Mouse (Mus musculus) liver, embryonic 14.5 days (tissue): ENCODE data around the gene Cnnm1. TPM values are rescaled to one million over a fixed set of nuclear protein-coding genes. Genes with fewer than 3 reads are reported as not detected.
A peak's percentile ranks its signal among the peaks of the same experiment; 100 is the strongest.

Experiments
- ATAC-seq: fragments of 200-750 bp; cut with Nextera tagmentation; 2 replicates; pipeline ENCODE4 v1.8.0; 2017; ENCODE audit warnings: moderate number of reproducible peaks, mild to moderate bottlenecking, moderate library complexity; ENCODE audit not compliant: insufficient read depth
- DNase-seq, 3 experiments: peaks; one replicate each; pipeline ENCODE4 v3.0.0-alpha.2; 2012 to 2013; ENCODE audit warnings: low read depth in 3 of 3, low spot score in 3 of 3
- H3K27ac ChIP-seq: fragments of 300-500 bp; sonication (generic); 2 replicates; pipeline ENCODE4 v1.5.1; 2014; ENCODE audit warnings: moderate library complexity, mild to moderate bottlenecking, control low read depth, inconsistent platforms
- H3K27me3 ChIP-seq: fragments of 300-500 bp; sonication (generic); 2 replicates; pipeline ENCODE4 v1.6.1; 2014; ENCODE audit warnings: mild to moderate bottlenecking, low read length, moderate library complexity; ENCODE audit not compliant: control insufficient read depth, insufficient read depth
- H3K36me3 ChIP-seq: fragments of 300-500 bp; sonication (generic); replicated peaks from 2 replicates; pipeline ENCODE4 v1.6.1; 2014; ENCODE audit warnings: low read depth; ENCODE audit not compliant: control insufficient read depth, insufficient read depth
- H3K4me1 ChIP-seq, 2 experiments: fragments of 200-500 bp in 1 of 2; fragments of 300-500 bp in 1 of 2; sonication (generic) in 1 of 2; replicated peaks; 2 replicates each; pipeline ENCODE4 v1.6.1; 2012 to 2014; ENCODE audit warnings: antibody characterized with exemption in 1 of 2, inconsistent platforms in 1 of 2, low read length in 1 of 2; ENCODE audit not compliant: control insufficient read depth in 2 of 2, insufficient read depth in 2 of 2
- H3K4me2 ChIP-seq: fragments of 300-500 bp; sonication (generic); 2 replicates; pipeline ENCODE4 v1.6.1; 2014; ENCODE audit warnings: low read depth, mild to moderate bottlenecking, control low read depth, moderate library complexity
- H3K4me3 ChIP-seq, 2 experiments: fragments of 200-500 bp in 1 of 2; fragments of 300-500 bp in 1 of 2; sonication (generic) in 1 of 2; 2 replicates each; pipeline ENCODE4 v1.5.1; 2012 to 2014; ENCODE audit warnings: low read depth in 2 of 2, low read length in 2 of 2, mild to moderate bottlenecking in 2 of 2, control low read depth in 1 of 2, inconsistent platforms in 1 of 2, moderate library complexity in 1 of 2; ENCODE audit not compliant: insufficient read depth in 1 of 2
- H3K9ac ChIP-seq: fragments of 300-500 bp; sonication (generic); replicated peaks from 2 replicates; pipeline ENCODE4 v1.6.1; 2014; ENCODE audit warnings: mild to moderate bottlenecking, control low read depth, moderate library complexity
- H3K9me3 ChIP-seq: fragments of 300-500 bp; sonication (generic); 2 replicates; pipeline ENCODE4 v1.6.1; 2016; ENCODE audit warnings: low read length, mixed read lengths; ENCODE audit not compliant: control insufficient read depth
- CTCF ChIP-seq: IDR thresholded peaks from 2 replicates; pipeline ENCODE4 v1.5.1; 2016; ENCODE audit warnings: antibody characterized with exemption, low read depth, control low read depth
- EP300 ChIP-seq: IDR thresholded peaks from 2 replicates; pipeline ENCODE4 v1.6.1; 2016; ENCODE audit warnings: antibody characterized with exemption, low read depth
- WGBS: fragments of 180-500 bp; shearing (Covaris S2); extraction: QIAGEN DNeasy Blood & Tissue Kit; methylation state at CpG from one replicate; pipeline ENCODE4 v1.1.7; 2014; ENCODE audit not compliant: insufficient replicate concordance; 5-methylcytosine and 5-hydroxymethylcytosine counted together
- polyA plus RNA-seq, 2 experiments: library from polyadenylated mRNA; depleted of rRNA in 1 of 2; stranded (reverse) in 1 of 2; unstranded in 1 of 2; fragments of >200 nt; fragmentation: Nextera tagmentation in 1 of 2; extraction: Ambion mirVana in 1 of 2; gene quantifications; 2 replicates each; pipeline versions ENCODE4 v1.2.1 to v1.2.3; 2012 to 2014

The Cnnm1 gene
- polyA plus RNA-seq, 2 experiments, result 0.08 to 0.17 TPM

DNA sequence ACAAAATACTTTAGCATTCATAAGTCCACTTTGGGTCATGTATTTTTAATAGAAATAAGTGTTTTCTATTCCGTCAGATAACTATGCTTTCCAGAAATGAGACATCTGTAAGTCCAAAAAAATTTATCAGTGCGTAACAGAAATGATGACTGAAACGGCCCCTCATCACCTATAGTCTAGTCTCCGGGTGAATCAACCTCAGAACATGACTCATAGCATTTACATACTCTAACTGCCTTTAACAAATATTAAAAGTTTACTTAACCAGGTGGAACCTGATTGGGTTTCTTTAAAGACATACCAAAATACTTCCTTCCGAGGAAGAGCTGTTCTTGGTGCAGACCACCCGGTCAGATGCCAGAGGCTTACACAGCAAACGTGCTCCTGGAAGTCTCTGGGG, 78.0 kb downstream of the Cnnm1 start:
- H3K4me1 ChIP-seq, result peaks cover 3 to 24% of the 10 kb centered on the region in 2 experiments; a peak in 3 of 4 replicates
- no peak for ATAC-seq
- no peak for TF ChIP-seq CTCF
- TF ChIP-seq EP300, result no peak
- no peak for DNase-seq
- H3K4me2 ChIP-seq, result no peak overlapping the region
- H3K9me3 ChIP-seq, result no peaks in the 10 kb centered on the region
- H3K27me3 ChIP-seq, result no peaks in the 10 kb centered on the region
- H3K27ac ChIP-seq, result no peak overlapping the region
- no peak overlapping the region for H3K4me3 ChIP-seq
- peaks cover 2% of the 10 kb centered on the region; the same call in 1 of the 2 replicates for H3K36me3 ChIP-seq
- no peak overlapping the region for H3K9ac ChIP-seq
- WGBS, result 69% methylated on average over 7 of the region's 7 CpGs

DNA sequence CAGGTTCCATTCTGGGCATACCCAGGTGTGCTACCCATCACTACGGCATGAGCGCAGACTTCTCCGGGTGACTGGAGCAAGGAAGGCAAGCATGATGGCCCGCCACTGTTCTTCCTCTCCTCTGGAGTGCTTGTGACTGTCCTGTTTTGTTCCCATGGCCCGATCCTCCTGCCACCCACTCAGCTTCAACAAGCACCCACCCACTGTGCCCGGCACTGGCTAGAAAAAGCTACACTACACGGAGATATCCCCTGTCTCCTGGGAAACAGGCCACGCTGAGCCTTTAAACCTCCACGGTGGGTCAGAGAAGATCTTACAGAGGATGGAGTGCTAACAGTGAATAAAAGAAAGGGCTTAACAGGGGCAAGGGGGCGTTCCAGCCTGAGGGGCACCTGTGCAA, 79.0 kb downstream of the Cnnm1 start:
- WGBS, result 82% methylated on average over 10 of the region's 10 CpGs

DNA sequence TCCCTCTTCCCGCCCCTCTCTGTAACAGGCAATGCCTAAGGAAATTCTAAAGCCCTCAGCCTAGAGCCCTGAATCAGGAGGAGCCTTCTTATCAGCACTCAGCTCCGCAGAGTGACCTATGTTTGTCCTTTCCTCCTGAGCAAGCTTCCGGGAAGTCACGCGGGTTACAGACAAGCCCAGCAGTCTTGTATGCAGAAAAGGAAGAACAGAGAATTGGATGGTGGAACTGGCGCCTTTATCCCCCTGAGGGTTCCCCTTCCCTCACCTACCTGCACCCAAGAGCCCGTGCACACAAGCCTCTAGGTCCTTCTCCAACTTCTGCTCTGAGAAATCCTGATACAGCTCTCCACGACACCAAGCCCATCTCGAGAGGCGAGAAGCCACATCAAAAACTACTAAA, 80.2 kb downstream of the Cnnm1 start:
- no peaks in the 10 kb centered on the region for H3K9me3 ChIP-seq
- H3K4me1 ChIP-seq, result peaks cover 3 to 36% of the 10 kb centered on the region in 2 experiments; a peak in 3 of 4 replicates
- DNase-seq (no peak), ATAC-seq (no peak)
- no peak for TF ChIP-seq EP300
- TF ChIP-seq CTCF, result no peak
- no peaks in the 10 kb centered on the region for H3K27me3 ChIP-seq
- H3K27ac ChIP-seq, result no peak overlapping the region
- 21% methylated on average over 9 of the region's 10 CpGs for WGBS
- H3K36me3 ChIP-seq, result no peaks in the 10 kb centered on the region
- no peak overlapping the region for H3K4me3 ChIP-seq
- H3K9ac ChIP-seq, result no peak overlapping the region; the same call in 1 of the 2 replicates
- H3K4me2 ChIP-seq, result peak overlapping the region; percentile 23

More for the DNA sequence above, 79.0 kb downstream of the Cnnm1 start:
- Histone ChIP-seq H3K4me2 (no peak overlapping the region), H3K36me3 (peaks cover 2% of the 10 kb centered on the region; the same call in 1 of the 2 replicates), H3K27ac (no peak overlapping the region), H3K4me1 (peaks cover 3 to 30% of the 10 kb centered on the region in 2 experiments; a peak in 3 of 4 replicates), H3K9ac (no peak overlapping the region), H3K9me3 (no peaks in the 10 kb centered on the region), H3K27me3 (no peaks in the 10 kb centered on the region), H3K4me3 (no peak overlapping the region)
- TF ChIP-seq EP300 (no peak), CTCF (no peak)
- DNase-seq (no peak), ATAC-seq (no peak)

DNA sequence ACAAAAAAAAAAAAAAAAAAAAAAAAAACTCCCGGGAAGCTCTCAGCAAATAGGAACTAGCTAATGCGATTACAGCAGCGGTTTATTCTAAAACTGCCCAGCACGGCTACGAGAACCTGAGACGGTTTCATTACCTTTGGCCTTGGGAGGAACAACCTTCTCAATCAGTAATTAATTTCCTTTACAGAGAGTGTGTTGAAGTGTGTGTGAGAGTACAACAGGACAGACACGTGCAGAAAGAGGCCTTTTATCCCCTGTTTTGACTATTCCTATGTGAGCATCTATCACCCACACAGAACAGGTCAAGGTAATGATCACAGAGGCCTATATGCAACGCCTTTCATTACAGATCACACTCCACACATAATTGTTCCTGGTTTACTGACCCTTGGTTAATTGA, 81.1 kb downstream of the Cnnm1 start:
- no peak overlapping the region for H3K4me2 ChIP-seq
- H3K9ac ChIP-seq, result no peak overlapping the region
- H3K27me3 ChIP-seq, result no peaks in the 10 kb centered on the region
- H3K4me3 ChIP-seq, result no peak overlapping the region
- ATAC-seq (no peak), DNase-seq (no peak)
- no peaks in the 10 kb centered on the region for H3K9me3 ChIP-seq
- no peak overlapping the region for H3K27ac ChIP-seq
- TF ChIP-seq CTCF, result no peak
- no peak for TF ChIP-seq EP300
- peaks cover 3 to 32% of the 10 kb centered on the region in 2 experiments; a peak in 3 of 4 replicates for H3K4me1 ChIP-seq
- WGBS, result 66% methylated on average over 8 of the region's 8 CpGs
- H3K36me3 ChIP-seq, result no peaks in the 10 kb centered on the region

DNA sequence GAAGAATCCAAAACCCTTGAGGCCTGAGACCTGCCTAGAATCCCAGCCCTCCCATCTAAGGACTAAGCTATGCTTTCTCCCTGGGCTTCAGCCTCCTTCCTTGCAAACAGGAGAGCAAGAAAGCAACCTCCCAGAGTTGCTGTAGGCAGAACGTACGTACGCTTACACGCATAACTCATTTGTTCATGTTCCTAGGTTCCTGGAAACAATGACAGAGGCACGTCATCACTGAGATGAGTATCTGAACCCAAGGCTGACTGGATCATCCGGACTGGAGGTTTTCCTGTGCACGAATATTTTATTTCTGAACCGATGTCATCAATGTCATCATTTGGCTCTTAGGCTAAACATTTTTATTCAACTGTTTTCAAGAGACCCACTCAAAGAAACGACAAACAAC, 81.8 kb downstream of the Cnnm1 start:
- no peak overlapping the region for H3K27ac ChIP-seq
- 79% methylated on average over 9 of the region's 9 CpGs for WGBS
- TF ChIP-seq CTCF, result no peak
- TF ChIP-seq EP300, result no peak
- H3K9ac ChIP-seq, result no peak overlapping the region
- no peaks in the 10 kb centered on the region for H3K27me3 ChIP-seq
- no peak overlapping the region for H3K4me3 ChIP-seq
- 0 out of 2 replicates have a peak overlapping the region, but pooled peaks have one; percentile 2 for H3K4me2 ChIP-seq
- DNase-seq (no peak), ATAC-seq (no peak)
- no peaks in the 10 kb centered on the region for H3K9me3 ChIP-seq
- H3K36me3 ChIP-seq, result no peaks in the 10 kb centered on the region
- peaks cover 3 to 28% of the 10 kb centered on the region in 2 experiments; a peak in 3 of 4 replicates for H3K4me1 ChIP-seq
